Mouse (Mus musculus) cerebellum, postnatal 25 days (tissue): Measurements from ENCODE around the gene Ifi207.
A peak's percentile ranks its signal among the peaks of the same experiment; 100 is the strongest.
"Not testable (repeated sequence)": the region's sequence is repeated elsewhere in the genome, so short reads cannot be mapped to it uniquely, and the experiment has no call there.

Experiments used
- DNase-seq, 2 experiments: peaks; one replicate each; pipeline ENCODE4 v3.0.0; 2021; ENCODE audit warnings: mixed read lengths in 2 of 2

Ifi207 gene

DNA sequence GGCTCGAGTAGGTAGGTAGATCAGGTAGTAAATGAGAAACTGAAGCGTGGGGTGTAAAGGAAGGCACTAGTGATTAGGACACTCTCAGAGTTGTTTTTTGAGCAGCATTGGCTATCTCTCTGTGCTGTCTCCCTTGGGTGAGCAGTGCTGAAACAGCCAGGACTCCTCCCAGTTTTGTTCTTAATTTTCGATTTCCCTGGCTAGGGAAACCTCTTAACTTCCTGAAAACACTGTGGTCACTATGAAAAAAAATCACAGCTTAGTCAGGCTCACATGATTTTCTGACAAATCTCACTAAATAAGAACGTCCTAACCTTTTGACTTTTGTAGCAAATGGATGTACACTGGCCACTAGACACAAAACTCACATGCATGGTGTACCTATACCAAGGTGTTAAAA lies at the start of gene Ifi207:
Ifi207 (minus strand) TSS at position 92 of the 400 bp plus-strand sequence.
- no peak for DNase-seq

DNA sequence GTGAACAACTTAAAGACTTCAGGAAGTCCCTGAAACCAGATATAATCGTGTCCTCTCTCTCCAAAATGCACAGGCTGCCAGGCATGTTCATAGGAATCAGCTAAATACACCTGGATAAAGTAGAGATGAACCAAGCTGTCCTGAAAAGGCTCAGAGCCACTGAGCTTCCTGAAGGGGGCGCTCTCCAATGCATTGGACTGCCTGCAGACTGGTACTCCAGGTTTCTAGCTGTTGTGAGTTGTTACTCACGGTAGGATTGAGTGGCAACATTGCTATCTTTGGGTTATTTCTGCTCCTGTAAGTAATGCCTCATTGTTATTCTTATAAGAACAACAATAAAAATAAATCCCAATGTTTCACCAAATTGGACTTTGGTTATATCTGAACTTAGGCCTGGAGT lies 31.9 kb upstream of the Ifi207 start:
- not testable (repeated sequence) for DNase-seq

DNA sequence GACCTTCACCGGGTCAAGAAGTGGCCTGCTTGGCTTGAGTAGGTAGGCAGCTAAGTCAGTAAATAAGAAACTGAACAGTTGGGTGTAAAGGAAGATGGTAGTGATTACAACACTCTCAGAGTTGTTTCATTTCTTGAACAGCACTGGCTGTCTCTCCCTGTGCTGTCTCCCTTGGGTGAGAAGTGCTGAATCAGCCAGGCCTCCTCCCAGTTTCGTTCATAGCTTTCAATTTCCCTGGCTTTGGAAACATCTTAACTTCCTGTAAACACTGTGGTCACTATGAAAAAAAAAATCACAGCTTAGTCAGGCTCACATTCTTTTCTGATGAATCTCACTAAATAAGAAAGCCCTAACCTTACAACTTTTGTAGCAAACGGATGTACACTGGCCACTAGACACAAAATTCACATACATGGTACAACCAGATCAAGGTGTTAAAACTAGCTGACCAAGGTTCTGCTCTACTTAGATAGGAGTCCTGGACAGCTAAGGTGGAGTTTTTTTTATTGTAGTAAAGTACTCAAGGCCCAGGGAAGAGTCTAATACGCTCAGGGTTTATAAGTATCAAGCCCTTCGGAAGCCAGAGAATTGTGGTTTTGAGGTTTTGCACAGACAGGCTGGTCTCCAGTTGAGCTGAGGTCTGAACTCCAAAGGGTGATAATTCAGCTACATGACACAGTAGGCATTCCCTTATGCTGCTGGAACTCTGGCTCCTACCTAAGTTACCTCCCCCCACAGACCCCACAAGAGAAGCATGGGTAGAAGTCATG lies 25.5 kb upstream of the Ifi207 start, which contains the start of gene Ifi204:
Ifi204 (minus strand) TSS at position 96 of the 770 bp plus-strand sequence.
- not testable (repeated sequence) for DNase-seq

DNA sequence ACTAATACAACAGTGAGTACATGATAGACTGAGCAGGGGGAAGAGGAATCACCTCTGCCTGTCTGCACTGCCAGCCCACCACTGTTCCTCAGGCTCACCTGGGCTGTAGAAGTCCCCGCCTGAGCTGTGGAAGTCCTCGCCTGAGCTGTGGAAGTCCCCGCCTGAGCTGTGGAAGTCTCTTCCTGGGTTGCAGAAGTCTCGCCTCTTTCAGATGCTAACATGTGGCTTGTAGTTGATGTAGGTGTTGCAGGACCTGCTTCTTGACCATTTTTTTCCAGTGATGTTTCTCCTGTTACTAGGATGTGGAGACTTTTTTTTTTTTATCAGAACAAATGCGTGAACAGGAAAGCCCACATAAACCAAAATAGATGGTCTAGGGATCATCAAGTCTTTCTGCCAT lies 18.5 kb upstream of the Ifi207 start:
- DNase-seq: not testable (repeated sequence)

DNA sequence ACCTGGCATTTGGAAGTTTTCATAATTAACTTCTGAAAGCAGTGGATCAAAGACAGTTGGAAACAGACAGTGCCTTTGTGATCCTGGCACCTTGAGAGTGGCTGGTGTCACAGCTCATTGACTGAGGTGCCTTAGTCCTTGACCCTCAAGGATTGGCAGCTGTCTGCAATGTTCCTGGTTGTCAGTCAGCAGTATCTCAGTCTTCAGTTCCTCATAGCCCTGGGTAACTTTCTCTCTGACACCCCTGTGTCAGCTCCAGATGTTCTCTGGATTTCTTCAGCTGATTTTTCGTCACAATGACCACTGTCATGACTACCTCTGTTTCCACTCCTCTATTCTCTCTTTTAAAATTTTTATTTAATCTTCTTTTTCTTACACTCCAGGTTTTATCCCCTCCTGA lies 715 bp upstream of the Ifi207 start:
- no peak for DNase-seq

DNA sequence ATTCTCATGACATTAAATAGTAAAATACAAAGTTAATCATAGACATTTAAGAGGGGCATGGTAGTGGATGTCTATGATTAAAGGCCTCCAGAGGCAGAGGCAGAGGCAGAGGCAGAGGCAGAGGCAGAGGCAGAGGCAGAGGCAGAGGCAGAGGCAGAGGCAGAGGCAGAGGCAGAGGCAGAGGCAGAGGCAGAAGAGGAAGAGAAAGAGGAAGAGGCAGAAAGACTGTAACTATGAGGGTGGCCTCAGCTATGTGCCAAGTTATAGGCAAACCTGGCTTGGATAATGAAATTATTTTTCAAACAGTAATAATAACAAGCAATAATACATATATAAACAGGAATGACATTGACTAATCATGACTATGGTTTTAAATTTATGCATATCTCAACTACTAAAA lies 1.0 kb downstream of the Ifi207 start:
- no peak for DNase-seq

DNA sequence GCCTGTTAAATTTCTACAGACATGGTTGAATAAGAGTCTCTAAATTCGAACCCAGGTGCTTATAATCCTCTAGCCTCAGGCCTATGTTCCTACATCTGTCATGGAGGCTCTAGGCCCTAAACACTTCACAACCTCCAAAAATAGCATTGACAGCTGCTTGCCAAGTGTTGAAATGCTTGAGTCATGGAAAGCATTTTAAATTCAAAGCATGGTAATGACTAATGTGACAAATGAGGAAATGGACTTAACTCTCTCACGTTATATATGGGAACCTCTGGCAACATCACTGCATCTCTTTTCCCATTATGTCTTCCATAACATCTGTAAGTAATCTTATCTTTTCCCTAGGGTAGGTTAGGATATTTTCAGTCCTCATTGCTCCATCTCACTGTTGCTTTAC lies 4.6 kb downstream of the Ifi207 start:
- DNase-seq: no peak

DNA sequence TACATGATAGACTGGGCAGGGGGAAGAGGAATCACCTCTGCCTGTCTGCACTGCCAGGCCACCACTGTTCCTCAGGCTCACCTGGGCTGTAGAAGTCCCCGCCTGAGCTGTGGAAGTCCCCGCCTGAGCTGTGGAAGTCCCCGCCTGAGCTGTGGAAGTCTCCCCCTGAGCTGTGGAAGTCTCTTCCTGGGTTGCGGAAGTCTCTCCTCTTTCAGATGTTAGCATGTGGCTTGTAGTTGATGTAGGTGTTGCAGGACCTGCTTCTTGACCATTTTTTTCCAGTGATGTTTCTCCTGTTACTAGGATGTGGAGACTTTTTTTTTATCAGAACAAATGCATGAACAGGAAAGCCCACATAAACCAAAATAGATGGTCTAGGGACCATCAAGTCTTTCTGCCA lies 6.5 kb downstream of the Ifi207 start:
- not testable (repeated sequence) for DNase-seq

DNA sequence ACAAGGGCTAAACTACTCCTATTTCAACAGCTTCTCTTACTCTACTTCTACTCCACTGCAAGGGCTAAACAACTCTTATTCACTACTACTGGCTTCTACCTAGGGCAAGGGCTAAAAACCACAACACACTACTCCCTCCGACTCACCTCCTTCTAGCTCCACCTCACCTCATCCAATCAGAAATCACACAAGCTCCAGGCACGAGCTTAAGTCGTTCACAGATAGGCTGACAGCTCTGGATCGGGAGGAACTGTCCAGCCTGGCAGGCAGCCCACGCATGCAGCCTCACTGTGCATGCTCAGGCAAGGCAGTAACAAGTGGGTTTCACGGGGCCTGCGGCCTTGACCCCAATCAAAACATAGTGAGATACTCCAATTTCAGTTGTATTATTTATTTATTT lies 8.3 kb downstream of the Ifi207 start:
- DNase-seq: peak in 1 of 2 experiments; percentile 5

DNA sequence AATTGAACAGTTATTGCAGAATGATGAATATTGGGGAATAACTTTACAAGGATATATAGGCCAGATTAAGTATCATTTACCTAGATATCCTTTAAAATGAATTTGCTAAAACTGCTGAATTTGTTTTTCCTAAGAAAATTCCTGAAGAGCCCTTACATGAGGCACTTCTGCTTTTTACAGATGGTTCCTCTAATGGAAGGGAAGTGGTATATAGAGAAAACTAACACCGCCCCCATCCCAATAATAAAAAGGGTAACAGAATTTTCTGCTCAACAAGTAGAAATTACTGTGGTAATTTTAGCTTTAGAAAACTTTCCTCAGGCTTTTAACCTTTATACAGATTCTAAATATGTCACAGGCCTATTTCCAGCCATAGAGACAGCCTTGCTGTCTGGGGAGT lies 47.3 kb downstream of the Ifi207 start:
- no peak for DNase-seq

DNA sequence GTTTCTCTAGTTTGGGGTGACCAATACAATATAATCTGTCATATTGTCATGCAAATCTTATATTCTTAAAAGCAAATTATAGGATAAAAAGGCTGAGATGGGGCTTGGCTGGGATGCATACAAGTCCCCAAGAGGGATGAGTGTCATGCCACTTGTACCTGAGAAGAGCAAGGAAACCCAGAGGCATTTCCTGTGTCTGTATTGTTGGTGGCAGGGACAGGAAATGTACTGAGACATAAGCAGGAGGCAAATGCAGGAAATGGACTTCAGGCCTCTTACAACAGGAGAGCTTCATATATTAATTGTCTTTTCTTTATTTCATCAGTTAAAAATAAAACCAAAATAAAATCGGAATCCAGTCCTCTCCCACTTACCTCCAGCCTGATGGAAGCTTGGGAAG lies 62.9 kb downstream of the Ifi207 start:
- not testable (repeated sequence) for DNase-seq

DNA sequence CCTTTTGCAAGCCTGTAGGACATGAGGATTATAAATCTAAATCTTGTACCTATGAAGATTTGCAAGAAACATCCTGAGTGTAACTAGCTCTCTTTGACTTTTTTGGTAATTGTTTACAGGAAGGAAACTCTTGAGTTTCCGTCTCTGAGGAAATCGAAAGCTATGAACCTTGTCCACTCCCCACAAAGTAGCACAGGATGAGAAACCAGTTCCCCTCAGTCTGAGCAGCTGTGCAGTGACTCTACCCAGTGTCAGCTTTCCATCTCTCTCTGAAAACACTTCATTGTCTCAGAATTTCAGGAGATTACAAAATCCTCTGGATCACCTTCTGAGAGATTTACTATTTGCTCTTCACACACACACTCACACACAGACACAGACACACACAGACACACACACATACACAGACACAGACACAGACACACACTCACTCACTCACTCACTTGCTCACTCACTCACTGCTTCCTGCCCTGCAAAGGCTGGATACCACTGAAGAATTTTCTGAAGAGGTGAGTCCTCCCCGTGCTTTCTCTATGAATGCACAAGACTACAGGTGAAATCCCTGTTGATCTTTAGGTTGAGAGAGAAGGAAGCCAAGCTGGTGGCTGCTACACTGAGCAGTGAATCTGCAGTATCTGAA lies 68.0 kb downstream of the Ifi207 start, which contains the start of gene Ifi208:
Ifi208 (plus strand) TSS at position 218 of the 640 bp plus-strand sequence.
- not testable (repeated sequence) for DNase-seq
